Mouse (Mus musculus) neural tube, embryonic 15.5 days (tissue): Measurements from ENCODE around the gene Krt32. TPM values are rescaled to one million over a fixed set of nuclear protein-coding genes. Genes with fewer than 3 reads are reported as not detected.

Experiments
- ATAC-seq: fragments of 200-750 bp; cut with Nextera tagmentation; 2 replicates; pipeline ENCODE4 v1.8.0; 2017; ENCODE audit warnings: mild to moderate bottlenecking, moderate TSS enrichment, moderate library complexity; ENCODE audit not compliant: low FRiP score
- H3K27ac ChIP-seq: fragments of 300-500 bp; sonication (generic); replicated peaks from 2 replicates; pipeline ENCODE4 v1.5.1; 2015; ENCODE audit warnings: mild to moderate bottlenecking, inconsistent platforms
- H3K27me3 ChIP-seq: fragments of 300-500 bp; sonication (generic); replicated peaks from 2 replicates; pipeline ENCODE4 v1.6.1; 2015; ENCODE audit warnings: inconsistent platforms
- H3K36me3 ChIP-seq: fragments of 300-500 bp; sonication (generic); 2 replicates; pipeline ENCODE4 v1.6.1; 2015; ENCODE audit warnings: inconsistent platforms
- H3K4me1 ChIP-seq: fragments of 300-500 bp; sonication (generic); 2 replicates; pipeline ENCODE4 v1.6.1; 2015; ENCODE audit warnings: inconsistent platforms
- H3K4me2 ChIP-seq: fragments of 300-500 bp; sonication (generic); 2 replicates; pipeline ENCODE4 v1.6.1; 2015; ENCODE audit warnings: inconsistent platforms, mild to moderate bottlenecking, moderate library complexity
- H3K4me3 ChIP-seq: fragments of 300-500 bp; sonication (generic); replicated peaks from 2 replicates; pipeline ENCODE4 v1.5.1; 2015; ENCODE audit warnings: mild to moderate bottlenecking, inconsistent platforms
- H3K9ac ChIP-seq: fragments of 300-500 bp; sonication (generic); replicated peaks from 2 replicates; pipeline ENCODE4 v1.6.1; 2015; ENCODE audit warnings: mild to moderate bottlenecking, inconsistent platforms
- H3K9me3 ChIP-seq: fragments of 300-500 bp; sonication (generic); replicated peaks from 2 replicates; pipeline ENCODE4 v1.6.1; 2016; ENCODE audit warnings: inconsistent platforms
- WGBS: fragments of 180-500 bp; shearing (Covaris S2); methylation state at CpG from one replicate; pipeline ENCODE4 v1.1.7; 2015; ENCODE audit warnings: mixed read lengths; 5-methylcytosine and 5-hydroxymethylcytosine counted together
- polyA plus RNA-seq: library from polyadenylated mRNA; unstranded; fragments of >200 nt; fragmentation: Nextera tagmentation; extraction: Ambion mirVana; gene quantifications from 2 replicates; pipeline ENCODE4 v1.2.1, GENCODE M21; 2015

Gene Krt32
- polyA plus RNA-seq, 1 experiment from 2014 or later = not detected

DNA sequence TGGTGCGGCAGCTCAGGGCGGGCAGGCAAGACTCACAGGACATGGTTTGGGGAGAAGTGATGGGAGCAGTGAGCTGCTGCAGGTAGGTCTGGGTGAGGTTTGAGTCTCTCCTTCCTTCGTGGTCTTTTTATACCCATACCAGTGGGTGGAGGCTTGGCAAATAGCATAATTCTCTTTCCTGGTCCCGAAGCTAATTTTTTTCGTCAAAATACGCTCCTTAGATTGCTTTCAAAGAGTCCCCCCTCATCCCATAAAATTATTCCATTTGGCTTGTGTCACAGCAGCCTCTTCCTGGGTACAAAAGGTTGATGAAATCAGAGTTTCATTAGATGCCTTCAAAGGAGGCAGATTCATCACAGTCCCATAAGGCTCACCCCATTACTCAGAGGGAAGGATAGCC, 46.6 kb downstream of the Krt32 start, which contains the start of gene Krt34:
TSS of gene Krt34 (minus strand) at position 101 of the 400 bp plus-strand sequence.
- 85% methylated on average over 6 of the region's 6 CpGs for WGBS
- Histone ChIP-seq H3K27me3 (no peaks in the 10 kb centered on the region), H3K4me1 (no peaks in the 10 kb centered on the region), H3K4me3 (no peak within 1 kb of the TSS), H3K9me3 (no peaks in the 10 kb centered on the region), H3K27ac (no peak within 1 kb of the TSS), H3K36me3 (no peaks in the 10 kb centered on the region), H3K4me2 (no peak within 1 kb of the TSS), H3K9ac (no peak within 1 kb of the TSS)
- ATAC-seq = no peak

Other genes starting within 250 kb of the Krt32 start
- not detected in 2 replicates for gene Krtap4-16, start 236.6 kb downstream of the Krt32 start, polyA plus RNA-seq
- not detected in 2 replicates for gene Gm11568, start 230.3 kb downstream of the Krt32 start, polyA plus RNA-seq
- gene Gm11559, start 223.8 kb downstream of the Krt32 start, polyA plus RNA-seq = not detected in 2 replicates
- gene Krtap9-1, start 214.8 kb downstream of the Krt32 start, polyA plus RNA-seq = not detected in 2 replicates
- gene Gm11567, start 209.0 kb downstream of the Krt32 start, polyA plus RNA-seq = not detected in 2 replicates
- gene Krtap31-1, start 180.3 kb downstream of the Krt32 start, polyA plus RNA-seq = not detected in 2 replicates
- not detected in 2 replicates for gene Gm11565, start 173.5 kb downstream of the Krt32 start, polyA plus RNA-seq
- not detected in 2 replicates for gene Krtap31-2, start 151.9 kb downstream of the Krt32 start, polyA plus RNA-seq
- gene Krtap9-5, start 139.8 kb downstream of the Krt32 start, polyA plus RNA-seq = not detected in 2 replicates
- not detected in 2 replicates for gene Krtap29-1, start 109.2 kb downstream of the Krt32 start, polyA plus RNA-seq
- gene Krtap16-1, start 101.6 kb downstream of the Krt32 start, polyA plus RNA-seq = 0.13 and 0.23 TPM in 2 replicates
- 0.69 and 1.00 TPM in 2 replicates for gene Krtap17-1, start 94.2 kb downstream of the Krt32 start, polyA plus RNA-seq
- not detected in 2 replicates for gene Krt33a, start 72.0 kb downstream of the Krt32 start, polyA plus RNA-seq
- gene Krt33b, start 58.4 kb downstream of the Krt32 start, polyA plus RNA-seq = 0.11 TPM in 1 of 2 replicates, not detected in the other
- gene Krt34, start 46.7 kb downstream of the Krt32 start, polyA plus RNA-seq = not detected in 2 replicates
- gene Krt31, start 37.7 kb downstream of the Krt32 start, polyA plus RNA-seq = not detected in 2 replicates
- 0.09 TPM in 1 of 2 replicates, not detected in the other for gene Krt35, start 8.0 kb upstream of the Krt32 start, polyA plus RNA-seq
- gene Krt36, start 17.4 kb upstream of the Krt32 start, polyA plus RNA-seq = 0.14 TPM in 1 of 2 replicates, not detected in the other
- 0.24 and 0.37 TPM in 2 replicates for gene Krt13, start 33.3 kb upstream of the Krt32 start, polyA plus RNA-seq
- gene Krt15, start 47.7 kb upstream of the Krt32 start, polyA plus RNA-seq = 3.9 and 4.1 TPM in 2 replicates
- 4.5 and 57.6 TPM in 2 replicates for gene Krt19, start 60.4 kb upstream of the Krt32 start, polyA plus RNA-seq
- 0.06 and 0.08 TPM in 2 replicates for gene Krt9, start 105.0 kb upstream of the Krt32 start, polyA plus RNA-seq
- gene Krt14, start 119.3 kb upstream of the Krt32 start, polyA plus RNA-seq = 1.7 and 6.3 TPM in 2 replicates
- 0.27 TPM in 1 of 2 replicates, not detected in the other for gene Krt16, start 160.7 kb upstream of the Krt32 start, polyA plus RNA-seq
- 0.73 and 63.9 TPM in 2 replicates for gene Krt17, start 172.8 kb upstream of the Krt32 start, polyA plus RNA-seq
- gene Krt42, start 181.6 kb upstream of the Krt32 start, polyA plus RNA-seq = not detected in 2 replicates
- 1,270 and 1,336 TPM in 2 replicates for gene Eif1, start 231.7 kb upstream of the Krt32 start, polyA plus RNA-seq
- gene Gast, start 246.2 kb upstream of the Krt32 start, polyA plus RNA-seq = 0.75 TPM in 1 of 2 replicates, not detected in the other